Mouse (Mus musculus): ENCODE measurements around the gene Bmp2k.

- no peak for TF ChIP-seq CTCF (IDR thresholded peaks at IDR 0.05; ENCODE audit: low read depth)
- TF ChIP-seq EP300 (IDR thresholded peaks at IDR 0.05; ENCODE audit: low read depth), result no peak
Observed at GRCm38 (mm10) chr5:96969032-96969431, 28.5 kb upstream of the Bmp2k start.
